Mouse (Mus musculus): ENCODE data around the gene Dydc2.
"Not testable (repeated sequence)": the region's sequence is repeated elsewhere in the genome, so short reads cannot be mapped to it uniquely, and the experiment has no call there.

The Dydc2 gene

GRCm38 (mm10) chr14:41069108-41069507 is at the start of gene Dydc2:
TSS of gene Dydc2 (minus strand) at chr14:41069208.
- DNase-seq, result no peak

- no peak for DNase-seq
Measured at GRCm38 (mm10) chr14:41116271-41116670, 47.3 kb upstream of the Dydc2 start.

- no peak for DNase-seq
Measured at GRCm38 (mm10) chr14:41112944-41113343, 43.9 kb upstream of the Dydc2 start.

GRCm38 (mm10) chr14:41111031-41111668 is 42.1 kb upstream of the Dydc2 start:
- no peak for DNase-seq

- no peak for DNase-seq
Measured at GRCm38 (mm10) chr14:41104853-41105444, 35.9 kb upstream of the Dydc2 start, which contains the start of gene Mat1a. TSS of gene Mat1a (plus strand) at chr14:41105035.

GRCm38 (mm10) chr14:41102269-41102668 is 33.3 kb upstream of the Dydc2 start:
- no peak for DNase-seq

GRCm38 (mm10) chr14:41101242-41101641 is 32.2 kb upstream of the Dydc2 start:
- no peak for DNase-seq

GRCm38 (mm10) chr14:41100712-41101111 is 31.7 kb upstream of the Dydc2 start:
- DNase-seq, result no peak

GRCm38 (mm10) chr14:41098726-41099125 is 29.7 kb upstream of the Dydc2 start:
- no peak for DNase-seq

GRCm38 (mm10) chr14:41096296-41096860 is 27.4 kb upstream of the Dydc2 start:
- DNase-seq, result no peak

- DNase-seq, result no peak
Measured at GRCm38 (mm10) chr14:41094114-41094513, 25.1 kb upstream of the Dydc2 start.

- peak; percentile 11 to 47 for DNase-seq
Measured at GRCm38 (mm10) chr14:41090777-41091176, 21.8 kb upstream of the Dydc2 start.

GRCm38 (mm10) chr14:41087509-41087908 is 18.5 kb upstream of the Dydc2 start:
- DNase-seq, result peak in 1 of 2 experiments; percentile 61

- no peak for DNase-seq
Measured at GRCm38 (mm10) chr14:41082408-41082807, 13.4 kb upstream of the Dydc2 start.

- DNase-seq, result no peak
Measured at GRCm38 (mm10) chr14:41072944-41073275, 3.9 kb upstream of the Dydc2 start.

- peak; percentile 44 to 76 for DNase-seq
Measured at GRCm38 (mm10) chr14:41072229-41072943, 3.4 kb upstream of the Dydc2 start, which contains the start of gene Dydc1. TSS of gene Dydc1 (plus strand) at chr14:41072911.

GRCm38 (mm10) chr14:41070343-41070742 is 1.3 kb upstream of the Dydc2 start:
- no peak for DNase-seq

- no peak for DNase-seq
Measured at GRCm38 (mm10) chr14:41066416-41066815, 2.6 kb downstream of the Dydc2 start.

- no peak for DNase-seq
Measured at GRCm38 (mm10) chr14:41065168-41065567, 3.8 kb downstream of the Dydc2 start.

- DNase-seq, result not testable (repeated sequence)
Measured at GRCm38 (mm10) chr14:41053190-41053589, 15.8 kb downstream of the Dydc2 start.

- peak; percentile 5 to 37 for DNase-seq
Measured at GRCm38 (mm10) chr14:41052481-41052880, 16.5 kb downstream of the Dydc2 start.

- no peak for DNase-seq
Measured at GRCm38 (mm10) chr14:41050471-41050870, 18.5 kb downstream of the Dydc2 start.

GRCm38 (mm10) chr14:41047402-41047801 is 21.6 kb downstream of the Dydc2 start:
- DNase-seq, result no peak

Measured in kidney, postnatal 36 days (tissue).